Mouse (Mus musculus) lung, postnatal 4 days (tissue): ENCODE measurements around the gene Mfsd4b3.

Experiments used
- DNase-seq, 2 experiments: peaks; one replicate each; pipeline ENCODE4 v3.0.0; 2021

Mfsd4b3 gene

GRCm38 (mm10) chr10:39912616-39913015 is 47.3 kb downstream of the Mfsd4b3 start:
- DNase-seq, result no peak

DNA sequence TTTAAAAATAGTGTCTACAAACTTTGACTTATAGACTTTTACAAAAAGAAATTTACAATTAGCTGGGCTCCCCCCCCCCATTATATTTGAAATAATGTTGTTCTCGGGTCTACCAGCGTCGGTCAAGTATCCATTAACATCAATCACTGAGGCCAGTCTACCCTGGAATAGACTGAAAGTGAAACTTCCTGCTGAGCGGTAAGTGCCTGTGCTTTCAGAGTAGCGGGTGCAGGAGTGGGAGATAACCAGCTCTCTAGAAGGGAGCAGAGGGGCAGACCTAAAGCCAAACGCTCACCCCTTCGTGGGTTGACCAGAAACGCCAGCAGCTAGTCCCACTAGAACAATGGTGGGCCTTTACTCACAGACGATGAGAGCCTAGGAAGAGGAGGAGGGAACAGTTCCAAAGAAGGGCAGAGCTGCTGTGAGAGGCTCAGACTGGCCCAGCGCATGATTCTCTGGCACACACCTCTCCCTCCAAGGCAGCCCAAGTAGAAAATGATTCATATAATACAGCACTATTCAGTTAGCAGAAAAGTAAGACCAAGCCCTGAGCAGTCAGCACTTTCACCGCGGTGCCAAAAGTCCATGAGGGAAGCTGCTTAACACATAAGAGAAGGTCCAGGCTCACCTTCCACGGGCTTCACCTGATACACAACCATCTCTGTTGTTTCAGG is 51.0 kb downstream of the Mfsd4b3 start:
- no peak for DNase-seq

- no peak for DNase-seq
Measured at GRCm38 (mm10) chr10:39906799-39907658, 52.9 kb downstream of the Mfsd4b3 start.

DNA sequence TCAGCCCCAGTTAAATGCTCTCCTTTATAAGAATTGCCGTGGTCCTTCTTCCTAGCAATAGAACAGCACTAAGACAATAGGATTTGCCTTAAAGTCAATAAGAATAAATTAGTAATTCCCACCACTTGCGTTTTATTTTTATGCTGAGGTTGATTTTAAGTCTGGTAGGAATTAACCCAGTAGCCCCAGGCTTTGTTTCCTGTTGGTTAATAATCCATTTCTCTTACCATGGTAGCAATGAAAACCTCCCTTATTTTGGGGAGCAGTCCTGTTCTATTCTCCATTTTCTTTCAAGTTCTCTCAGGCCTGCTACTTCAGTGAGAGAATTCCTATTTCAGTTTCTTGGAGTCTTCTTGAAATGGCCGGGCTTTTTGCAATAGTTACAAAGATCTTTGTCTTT is 55.8 kb downstream of the Mfsd4b3 start:
- DNase-seq, result no peak

- DNase-seq, result peak; percentile 88 to 94
Measured at GRCm38 (mm10) chr10:39898874-39899371, 61.0 kb downstream of the Mfsd4b3 start, which contains the start of gene Mfsd4b4. TSS of gene Mfsd4b4 (minus strand) at chr10:39899238.
